Mouse (Mus musculus): ENCODE data around the gene 1700001C02Rik. TPM values are rescaled to one million over a fixed set of nuclear protein-coding genes. Genes with fewer than 3 reads are reported as not detected.

1700001C02Rik gene
- total RNA-seq (2014; fragmentation: Nextera tagmentation) (not detected in 2 replicates), total RNA-seq (2017) (not detected in 2 replicates)

GRCm38 (mm10) chr5:30465861-30466260 is at the start of gene 1700001C02Rik:
Gene 1700001C02Rik, plus strand, starts transcription at chr5:30466047.
- no peak for ATAC-seq (replicated peaks; ENCODE audit: low FRiP score, low TSS enrichment, poor library complexity, severe bottlenecking)

GRCm38 (mm10) chr5:30416665-30417064 is 49.2 kb upstream of the 1700001C02Rik start:
- no peak for ATAC-seq (replicated peaks; ENCODE audit: low FRiP score, low TSS enrichment, poor library complexity, severe bottlenecking)

- ATAC-seq (replicated peaks; ENCODE audit: low FRiP score, low TSS enrichment, poor library complexity, severe bottlenecking), result no peak
These were observed 42.7 kb upstream of the 1700001C02Rik start for GRCm38 (mm10) chr5:30423121-30423520.

DNA sequence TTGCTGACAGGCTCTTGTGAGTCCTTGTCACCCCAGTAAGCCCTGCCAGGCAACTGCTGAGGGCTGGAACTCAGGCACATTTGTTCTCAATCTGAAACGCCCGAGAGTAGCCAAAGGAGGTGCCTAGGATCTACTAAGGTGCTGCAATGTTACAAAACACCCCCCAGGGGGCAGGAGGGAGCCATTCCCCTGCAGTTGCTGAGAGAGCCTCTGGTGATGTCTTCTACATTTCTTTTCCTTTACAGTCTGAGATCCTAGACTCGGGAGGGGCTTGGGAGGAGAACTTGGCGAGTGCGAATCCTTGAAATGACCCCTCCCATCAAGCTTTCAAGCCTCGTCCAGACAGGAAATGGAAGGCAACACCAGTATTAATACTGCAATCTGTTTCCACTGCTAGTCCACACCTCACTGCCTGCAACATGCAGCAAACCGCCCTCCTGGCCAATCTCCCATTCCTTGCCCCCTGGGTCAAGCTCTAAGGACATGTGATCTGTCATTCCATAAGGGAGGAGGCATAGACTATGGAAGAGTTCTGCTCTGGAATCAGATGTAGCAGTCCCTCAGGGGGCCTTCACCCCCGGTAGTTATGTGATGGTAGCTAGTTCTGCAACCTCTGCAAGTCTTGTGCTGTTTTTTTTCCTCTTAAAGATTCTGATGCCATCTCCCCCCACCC is 42.1 kb upstream of the 1700001C02Rik start:
- peak; percentile 66; the same call in 1 of the 2 replicates for ATAC-seq (replicated peaks; ENCODE audit: low FRiP score, low TSS enrichment, poor library complexity, severe bottlenecking)

DNA sequence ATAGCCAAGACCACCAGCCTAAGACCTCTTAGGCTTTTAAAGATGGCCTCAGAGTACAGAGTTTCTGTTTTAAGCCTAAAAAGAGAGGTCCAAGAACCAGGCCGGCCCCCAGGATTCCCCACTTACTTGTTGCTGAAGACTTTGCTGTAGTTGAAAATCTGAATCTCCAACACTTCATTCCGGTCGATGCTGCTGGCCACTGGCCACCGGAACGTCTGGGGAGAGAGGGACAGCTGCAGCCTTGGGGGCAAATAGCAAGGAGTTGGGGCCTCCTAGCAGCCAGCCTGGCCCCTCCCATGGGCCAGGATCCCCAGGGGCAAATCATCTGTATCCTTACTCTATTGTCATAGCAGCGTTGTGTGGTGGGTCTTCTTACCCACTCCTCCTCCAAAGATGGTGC is 38.4 kb upstream of the 1700001C02Rik start:
- ATAC-seq (replicated peaks; ENCODE audit: low FRiP score, low TSS enrichment, poor library complexity, severe bottlenecking), result no peak

GRCm38 (mm10) chr5:30438931-30439330 is 26.9 kb upstream of the 1700001C02Rik start:
- no peak for ATAC-seq (replicated peaks; ENCODE audit: low FRiP score, low TSS enrichment, poor library complexity, severe bottlenecking)

GRCm38 (mm10) chr5:30440308-30440906 is 25.4 kb upstream of the 1700001C02Rik start:
- ATAC-seq (replicated peaks; ENCODE audit: low FRiP score, low TSS enrichment, poor library complexity, severe bottlenecking), result no peak

- ATAC-seq (replicated peaks; ENCODE audit: low FRiP score, low TSS enrichment, poor library complexity, severe bottlenecking), result no peak
These were observed 23.7 kb upstream of the 1700001C02Rik start for GRCm38 (mm10) chr5:30442196-30442595.

GRCm38 (mm10) chr5:30444327-30444895 is 21.4 kb upstream of the 1700001C02Rik start:
- ATAC-seq (replicated peaks; ENCODE audit: low FRiP score, low TSS enrichment, poor library complexity, severe bottlenecking), result no peak

GRCm38 (mm10) chr5:30456056-30456455 is 9.8 kb upstream of the 1700001C02Rik start:
- no peak for ATAC-seq (replicated peaks; ENCODE audit: low FRiP score, low TSS enrichment, poor library complexity, severe bottlenecking)

GRCm38 (mm10) chr5:30460155-30460554 is 5.7 kb upstream of the 1700001C02Rik start:
- ATAC-seq (replicated peaks; ENCODE audit: low FRiP score, low TSS enrichment, poor library complexity, severe bottlenecking), result no peak

DNA sequence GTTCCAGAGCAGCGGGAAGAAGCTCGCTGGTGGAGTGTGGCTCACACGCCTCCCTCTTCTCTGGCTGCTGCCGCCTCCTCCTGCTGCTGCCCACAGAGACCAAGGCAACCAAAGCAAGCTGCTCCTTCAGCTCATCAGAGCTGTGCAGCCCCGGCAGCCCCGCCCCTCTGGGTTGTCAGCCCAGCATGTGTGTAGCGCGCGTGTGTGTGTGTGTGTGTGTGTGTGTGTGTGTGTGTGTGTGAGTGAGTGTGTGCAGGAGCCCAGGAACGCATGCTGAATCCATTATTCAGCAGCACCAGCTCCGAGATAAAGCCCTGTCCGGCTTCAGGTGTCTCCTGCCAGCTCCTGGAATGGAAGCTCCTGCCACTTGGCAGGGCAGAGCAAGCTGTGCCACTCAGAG is 4.0 kb upstream of the 1700001C02Rik start, which contains the start of gene Otof:
Gene Otof, minus strand, starts transcription at position 112 of the 400 bp plus-strand sequence.
- ATAC-seq (replicated peaks; ENCODE audit: low FRiP score, low TSS enrichment, poor library complexity, severe bottlenecking), result no peak

- ATAC-seq (replicated peaks; ENCODE audit: low FRiP score, low TSS enrichment, poor library complexity, severe bottlenecking), result no peak
These were observed 468 bp downstream of the 1700001C02Rik start for GRCm38 (mm10) chr5:30466315-30466714.

DNA sequence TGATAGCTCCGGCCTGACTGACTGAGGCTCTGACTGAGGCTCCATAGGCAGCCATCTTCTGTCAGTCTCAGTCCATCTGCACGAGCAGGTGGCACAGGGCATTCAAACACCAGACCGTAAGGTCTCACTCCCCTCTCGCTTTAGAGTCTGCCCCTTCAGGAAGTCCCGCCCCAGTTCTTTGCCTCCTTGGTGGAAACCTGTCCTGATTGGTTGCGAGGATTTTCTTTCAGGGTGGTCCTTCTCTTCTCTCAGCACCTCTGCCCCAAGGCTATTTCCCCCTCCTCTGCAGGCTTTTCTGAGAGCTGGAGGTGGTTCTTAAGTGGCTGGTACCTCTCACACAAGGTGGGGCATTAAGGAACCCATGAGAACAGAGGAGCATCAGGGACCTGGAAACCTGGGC is 4.6 kb downstream of the 1700001C02Rik start:
- ATAC-seq (replicated peaks; ENCODE audit: low FRiP score, low TSS enrichment, poor library complexity, severe bottlenecking), result no peak

DNA sequence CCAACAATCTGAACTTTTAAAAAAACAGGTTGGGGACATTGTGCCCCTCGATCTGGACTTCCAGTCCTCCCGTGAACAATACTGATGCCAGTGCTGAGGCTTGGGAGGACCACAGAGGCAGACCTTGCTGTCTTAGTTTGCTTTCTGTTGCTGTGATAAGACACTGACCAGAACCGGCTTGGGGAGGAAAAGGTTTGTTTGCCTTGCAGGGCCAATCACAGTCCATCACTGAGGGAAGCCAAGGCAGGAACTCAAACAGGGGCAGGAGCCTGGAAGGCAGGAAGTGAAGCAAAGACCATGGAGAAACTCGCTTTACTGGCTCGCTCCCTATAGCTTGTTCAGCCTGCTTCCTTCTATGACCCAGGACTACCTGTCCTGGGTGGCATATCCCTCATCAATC is 6.3 kb downstream of the 1700001C02Rik start:
- no peak for ATAC-seq (replicated peaks; ENCODE audit: low FRiP score, low TSS enrichment, poor library complexity, severe bottlenecking)

- ATAC-seq (replicated peaks; ENCODE audit: low FRiP score, low TSS enrichment, poor library complexity, severe bottlenecking), result peak; percentile 66; the same call in 1 of the 2 replicates
These were observed 10.7 kb downstream of the 1700001C02Rik start for GRCm38 (mm10) chr5:30476534-30476933.

- peak; percentile 79 for ATAC-seq (replicated peaks; ENCODE audit: low FRiP score, low TSS enrichment, poor library complexity, severe bottlenecking)
These were observed 16.5 kb downstream of the 1700001C02Rik start for GRCm38 (mm10) chr5:30482319-30482718.

GRCm38 (mm10) chr5:30483533-30483932 is 17.7 kb downstream of the 1700001C02Rik start:
- ATAC-seq (replicated peaks; ENCODE audit: low FRiP score, low TSS enrichment, poor library complexity, severe bottlenecking), result no peak

DNA sequence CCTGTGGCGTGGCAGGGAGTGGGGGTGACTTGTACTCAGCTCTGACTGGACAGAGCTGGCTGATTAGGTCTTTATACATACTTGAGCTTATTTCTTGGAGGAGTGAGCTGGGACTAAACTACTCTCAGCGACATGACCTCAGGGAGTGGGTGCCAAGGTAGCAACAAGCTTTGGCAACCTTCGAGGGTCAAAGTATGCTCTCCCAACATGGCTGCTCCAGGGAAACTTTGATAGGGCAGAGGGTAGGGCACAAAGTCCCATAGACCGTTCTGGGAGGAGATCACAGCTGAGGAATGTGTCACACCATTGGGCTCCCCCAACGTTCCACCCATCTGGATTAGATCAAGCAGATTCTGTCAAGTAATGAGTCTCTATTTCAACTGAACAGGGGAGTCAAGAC is 18.7 kb downstream of the 1700001C02Rik start:
- no peak for ATAC-seq (replicated peaks; ENCODE audit: low FRiP score, low TSS enrichment, poor library complexity, severe bottlenecking)

GRCm38 (mm10) chr5:30485136-30485535 is 19.3 kb downstream of the 1700001C02Rik start:
- ATAC-seq (replicated peaks; ENCODE audit: low FRiP score, low TSS enrichment, poor library complexity, severe bottlenecking), result no peak

DNA sequence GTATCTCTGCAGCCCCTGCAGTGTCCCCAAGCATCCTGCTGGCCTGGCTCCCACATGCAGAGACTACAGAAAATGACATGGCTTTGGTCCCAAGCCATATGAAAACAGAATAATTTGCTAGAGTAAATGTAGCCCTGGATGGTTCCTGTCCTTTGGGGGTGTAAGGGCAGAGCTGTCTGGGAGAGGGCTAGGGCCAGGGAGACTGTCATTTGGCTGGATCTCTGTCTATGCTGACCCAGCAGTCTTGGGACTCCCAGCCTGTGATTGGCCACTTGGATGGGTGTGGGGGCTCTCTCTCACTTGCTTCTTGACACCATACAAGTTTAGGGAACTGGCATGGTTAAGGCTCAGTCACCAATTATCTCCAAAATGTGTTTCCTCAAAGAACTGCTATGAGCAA is 24.4 kb downstream of the 1700001C02Rik start:
- no peak for ATAC-seq (replicated peaks; ENCODE audit: low FRiP score, low TSS enrichment, poor library complexity, severe bottlenecking)

All from megakaryocyte-erythroid progenitor cell, adult 5-6 weeks (primary cell).